In the genomic region with DNA sequence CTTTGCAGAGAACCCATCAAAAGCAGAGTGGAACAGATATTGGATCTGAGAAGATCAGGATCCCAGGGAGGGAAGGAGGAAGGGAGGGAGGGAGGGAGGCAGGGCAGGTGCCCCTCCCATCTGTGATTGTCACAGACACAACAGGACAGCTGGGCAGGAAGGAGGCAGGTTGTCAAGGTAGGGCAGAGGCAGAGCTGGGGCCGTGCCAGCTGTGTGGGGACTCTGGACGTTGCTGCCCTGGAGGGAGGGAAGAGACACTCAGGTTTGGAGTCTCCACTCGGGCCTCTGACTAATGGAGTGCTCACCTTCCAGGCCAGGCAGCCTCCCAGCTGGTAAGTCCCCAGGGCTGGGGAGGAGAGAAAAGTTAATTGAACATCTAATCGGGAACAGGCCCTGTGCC, we compare ENCODE assay signal across 14 mouse cellular contexts.
"Had no signal": no experiment of that assay in that cellular context is flagged by ENCODE, and none has a peak within 500 bp of the region (broad histone marks: within the 10 kb centered on the region; RNA-seq: fewer than 3 reads in every experiment).

No protein-coding gene starts in this region.

- H3K4me2 ChIP-seq: limb, embryonic 15.5 days; liver, embryonic 13.5 days; midbrain, embryonic 12.5 days; neural tube, embryonic 13.5 days; stomach, embryonic 15.5 days had no signal

- H3K9ac ChIP-seq: limb, embryonic 15.5 days; liver, embryonic 13.5 days; midbrain, embryonic 12.5 days; neural tube, embryonic 13.5 days; stomach, embryonic 15.5 days had no signal

- DNase-seq: kidney, adult 8-10 months; layer of hippocampus, adult 9-11 months; layer of hippocampus, postnatal 36 days; liver, embryonic 13.5 days; lung, adult 18-20 months; retina, postnatal 1 day; right cerebral cortex, postnatal 4 days; thymus, adult 18-20 months had no signal

- H3K27me3 ChIP-seq: limb, embryonic 15.5 days; midbrain, embryonic 12.5 days; neural tube, embryonic 13.5 days; stomach, embryonic 15.5 days had no signal

- H3K9me3 ChIP-seq: limb, embryonic 15.5 days; liver, embryonic 13.5 days; neural tube, embryonic 13.5 days; stomach, embryonic 15.5 days had no signal

- H3K4me3 ChIP-seq: limb, embryonic 15.5 days; liver, embryonic 13.5 days; midbrain, embryonic 12.5 days; neural tube, embryonic 13.5 days; stomach, embryonic 15.5 days had no signal

- H3K36me3 ChIP-seq: limb, embryonic 15.5 days; liver, embryonic 13.5 days; midbrain, embryonic 12.5 days; neural tube, embryonic 13.5 days; stomach, embryonic 15.5 days had no signal

- H3K27ac ChIP-seq: limb, embryonic 15.5 days; liver, embryonic 13.5 days; midbrain, embryonic 12.5 days; neural tube, embryonic 13.5 days; stomach, embryonic 15.5 days had no signal

- ATAC-seq: inflammation-experienced regulatory T-cells, adult 6 months; midbrain, embryonic 16.5 days had no signal
